Mouse (Mus musculus) forebrain, embryonic 12.5 days (tissue): ENCODE data around the gene Ccnd3. TPM values are rescaled to one million over a fixed set of nuclear protein-coding genes. Genes with fewer than 3 reads are reported as not detected.

ENCODE experiments used
- ATAC-seq: fragments of 200-750 bp; cut with Nextera tagmentation; 2 replicates; pipeline ENCODE4 v1.8.0; 2017; ENCODE audit warnings: moderate TSS enrichment; ENCODE audit not compliant: low FRiP score
- H3K27ac ChIP-seq: fragments of 300-500 bp; sonication (generic); 2 replicates; pipeline ENCODE4 v1.5.1; 2016; ENCODE audit warnings: mild to moderate bottlenecking
- H3K27me3 ChIP-seq: fragments of 300-500 bp; sonication (generic); 2 replicates; pipeline ENCODE4 v1.6.1; 2016; ENCODE audit warnings: mild to moderate bottlenecking
- H3K36me3 ChIP-seq: fragments of 300-500 bp; sonication (generic); replicated peaks from 2 replicates; pipeline ENCODE4 v1.6.1; 2016; ENCODE audit warnings: mild to moderate bottlenecking
- H3K4me1 ChIP-seq: fragments of 300-500 bp; sonication (generic); 2 replicates; pipeline ENCODE4 v1.6.1; 2016
- H3K4me2 ChIP-seq: fragments of 300-500 bp; sonication (generic); 2 replicates; pipeline ENCODE4 v1.6.1; 2016; ENCODE audit warnings: mild to moderate bottlenecking, moderate library complexity
- H3K4me3 ChIP-seq: fragments of 300-500 bp; sonication (generic); replicated peaks from 2 replicates; pipeline ENCODE4 v1.5.1; 2016; ENCODE audit warnings: mild to moderate bottlenecking
- H3K9ac ChIP-seq: fragments of 300-500 bp; sonication (generic); 2 replicates; pipeline ENCODE4 v1.6.1; 2016; ENCODE audit warnings: mild to moderate bottlenecking
- H3K9me3 ChIP-seq: fragments of 300-500 bp; sonication (generic); 2 replicates; pipeline ENCODE4 v1.6.1; 2016
- whole genome bisulfite sequencing: fragments of 180-500 bp; shearing (Covaris S2); methylation state at CpG from one replicate; pipeline ENCODE4 v1.1.7; 2016; 5-methylcytosine and 5-hydroxymethylcytosine counted together
- polyA plus RNA-seq: library from polyadenylated mRNA; unstranded; fragments of >200 nt; fragmentation: Nextera tagmentation; extraction: Ambion mirVana; gene quantifications from 2 replicates; pipeline ENCODE4 v1.2.1, GENCODE M21; 2016

Ccnd3 gene
- 124 and 137 TPM in 2 replicates for polyA plus RNA-seq

GRCm38 (mm10) chr17:47504941-47505346 lies at the start of gene Ccnd3:
Ccnd3 (plus strand) TSS chr17:47505051.
- H3K4me2 ChIP-seq = peak within 1 kb of the TSS; percentile 62
- 1% methylated on average over 22 of the region's 22 CpGs for WGBS
- 0 out of 2 replicates have a peak, but pooled peaks cover 3% of the 10 kb centered on the region for H3K36me3 ChIP-seq
- no peak within 1 kb of the TSS for H3K27ac ChIP-seq
- no peaks in the 10 kb centered on the region for H3K9me3 ChIP-seq
- no peak for ATAC-seq
- H3K4me1 ChIP-seq = peaks cover 28% of the 10 kb centered on the region
- peak within 1 kb of the TSS; percentile 44 for H3K9ac ChIP-seq
- H3K4me3 ChIP-seq = peak within 1 kb of the TSS; percentile 31
- no peaks in the 10 kb centered on the region for H3K27me3 ChIP-seq

GRCm38 (mm10) chr17:47458310-47458709 lies 46.5 kb upstream of the Ccnd3 start:
- ATAC-seq = no peak
- Histone ChIP-seq H3K4me1 (no peaks in the 10 kb centered on the region), H3K27me3 (peaks cover 10% of the 10 kb centered on the region), H3K36me3 (no peaks in the 10 kb centered on the region), H3K4me3 (no peak overlapping the region), H3K4me2 (no peak overlapping the region), H3K27ac (no peak overlapping the region), H3K9me3 (no peaks in the 10 kb centered on the region), H3K9ac (no peak overlapping the region)
- WGBS = 87% methylated on average over 13 of the region's 13 CpGs

- H3K27me3 ChIP-seq = peaks cover 14% of the 10 kb centered on the region
- H3K4me3 ChIP-seq = no peak overlapping the region
- no peaks in the 10 kb centered on the region for H3K36me3 ChIP-seq
- no peaks in the 10 kb centered on the region for H3K4me1 ChIP-seq
- 93% methylated on average over 2 of the region's 2 CpGs for WGBS
- H3K27ac ChIP-seq = no peak overlapping the region
- H3K9ac ChIP-seq = no peak overlapping the region
- no peaks in the 10 kb centered on the region for H3K9me3 ChIP-seq
- no peak overlapping the region for H3K4me2 ChIP-seq
- ATAC-seq = no peak
Measured at GRCm38 (mm10) chr17:47458936-47459335, 45.9 kb upstream of the Ccnd3 start.

GRCm38 (mm10) chr17:47459341-47459919 lies 45.4 kb upstream of the Ccnd3 start:
- Histone ChIP-seq H3K4me3 (no peak overlapping the region), H3K27ac (no peak overlapping the region), H3K36me3 (no peaks in the 10 kb centered on the region), H3K4me1 (no peaks in the 10 kb centered on the region), H3K27me3 (peaks cover 18% of the 10 kb centered on the region), H3K9ac (no peak overlapping the region), H3K9me3 (no peaks in the 10 kb centered on the region), H3K4me2 (no peak overlapping the region)
- WGBS = 87% methylated on average over 3 of the region's 3 CpGs
- no peak for ATAC-seq

GRCm38 (mm10) chr17:47461688-47462087 lies 43.2 kb upstream of the Ccnd3 start:
- no peak overlapping the region for H3K9ac ChIP-seq
- H3K9me3 ChIP-seq = no peaks in the 10 kb centered on the region
- 76% methylated on average over 3 of the region's 3 CpGs for WGBS
- H3K27me3 ChIP-seq = peaks cover 39% of the 10 kb centered on the region
- no peaks in the 10 kb centered on the region for H3K36me3 ChIP-seq
- ATAC-seq = no peak
- peaks cover 6% of the 10 kb centered on the region; the same call in 1 of the 2 replicates for H3K4me1 ChIP-seq
- H3K4me3 ChIP-seq = no peak overlapping the region
- H3K4me2 ChIP-seq = no peak overlapping the region
- no peak overlapping the region for H3K27ac ChIP-seq

- peaks cover 6% of the 10 kb centered on the region; the same call in 1 of the 2 replicates for H3K4me1 ChIP-seq
- H3K27me3 ChIP-seq = peaks cover 44% of the 10 kb centered on the region
- 85% methylated on average over 7 of the region's 7 CpGs for WGBS
- H3K27ac ChIP-seq = no peak overlapping the region
- ATAC-seq = no peak
- H3K9ac ChIP-seq = no peak overlapping the region
- no peak overlapping the region for H3K4me3 ChIP-seq
- no peaks in the 10 kb centered on the region for H3K9me3 ChIP-seq
- no peaks in the 10 kb centered on the region for H3K36me3 ChIP-seq
- no peak overlapping the region for H3K4me2 ChIP-seq
Measured at GRCm38 (mm10) chr17:47462209-47462608, 42.6 kb upstream of the Ccnd3 start.

GRCm38 (mm10) chr17:47462728-47463388 lies 42.0 kb upstream of the Ccnd3 start:
- no peak overlapping the region for H3K4me3 ChIP-seq
- no peaks in the 10 kb centered on the region for H3K9me3 ChIP-seq
- ATAC-seq = no peak
- 59% methylated on average over 9 of the region's 9 CpGs for WGBS
- no peak overlapping the region for H3K4me2 ChIP-seq
- peaks cover 51% of the 10 kb centered on the region for H3K27me3 ChIP-seq
- no peaks in the 10 kb centered on the region for H3K36me3 ChIP-seq
- peaks cover 7% of the 10 kb centered on the region; the same call in 1 of the 2 replicates for H3K4me1 ChIP-seq
- H3K27ac ChIP-seq = no peak overlapping the region
- no peak overlapping the region for H3K9ac ChIP-seq

- 48% methylated on average over 12 of the region's 12 CpGs for WGBS
- H3K4me1 ChIP-seq = peaks cover 16% of the 10 kb centered on the region
- no peak for ATAC-seq
- peaks cover 66% of the 10 kb centered on the region for H3K27me3 ChIP-seq
- no peak overlapping the region for H3K4me2 ChIP-seq
- no peaks in the 10 kb centered on the region for H3K9me3 ChIP-seq
- no peak overlapping the region for H3K27ac ChIP-seq
- H3K36me3 ChIP-seq = no peaks in the 10 kb centered on the region
- no peak overlapping the region for H3K9ac ChIP-seq
- no peak overlapping the region for H3K4me3 ChIP-seq
Measured at GRCm38 (mm10) chr17:47464248-47464965, 40.4 kb upstream of the Ccnd3 start.

GRCm38 (mm10) chr17:47465016-47465415 lies 39.8 kb upstream of the Ccnd3 start:
- Histone ChIP-seq H3K4me1 (peaks cover 16% of the 10 kb centered on the region), H3K9me3 (no peaks in the 10 kb centered on the region), H3K36me3 (no peaks in the 10 kb centered on the region), H3K9ac (no peak overlapping the region), H3K27ac (no peak overlapping the region), H3K27me3 (peaks cover 71% of the 10 kb centered on the region), H3K4me3 (no peak overlapping the region), H3K4me2 (no peak overlapping the region)
- 80% methylated on average over 11 of the region's 11 CpGs for WGBS
- ATAC-seq = no peak

GRCm38 (mm10) chr17:47466284-47466683 lies 38.6 kb upstream of the Ccnd3 start:
- Histone ChIP-seq H3K36me3 (no peaks in the 10 kb centered on the region), H3K27me3 (peaks cover 68% of the 10 kb centered on the region), H3K27ac (no peak overlapping the region), H3K4me3 (no peak overlapping the region), H3K4me1 (peaks cover 21% of the 10 kb centered on the region), H3K4me2 (no peak overlapping the region), H3K9me3 (no peaks in the 10 kb centered on the region), H3K9ac (no peak overlapping the region)
- 44% methylated on average over 9 of the region's 9 CpGs for WGBS
- ATAC-seq = no peak

GRCm38 (mm10) chr17:47467659-47468058 lies 37.2 kb upstream of the Ccnd3 start:
- Histone ChIP-seq H3K4me2 (no peak overlapping the region), H3K4me1 (peaks cover 21% of the 10 kb centered on the region)

GRCm38 (mm10) chr17:47468063-47468462 lies 36.8 kb upstream of the Ccnd3 start:
- H3K4me2 ChIP-seq = peak overlapping the region; percentile 40
- H3K36me3 ChIP-seq = no peaks in the 10 kb centered on the region
- H3K27ac ChIP-seq = no peak overlapping the region
- 21% methylated on average over 13 of the region's 14 CpGs for WGBS
- H3K4me1 ChIP-seq = peaks cover 21% of the 10 kb centered on the region
- peaks cover 68% of the 10 kb centered on the region for H3K27me3 ChIP-seq
- no peak overlapping the region for H3K9ac ChIP-seq
- no peaks in the 10 kb centered on the region for H3K9me3 ChIP-seq
- H3K4me3 ChIP-seq = peak overlapping the region; percentile 21
- no peak for ATAC-seq

More at GRCm38 (mm10) chr17:47467659-47468058, 37.2 kb upstream of the Ccnd3 start:
- Histone ChIP-seq H3K27me3 (peaks cover 68% of the 10 kb centered on the region), H3K9me3 (no peaks in the 10 kb centered on the region), H3K9ac (no peak overlapping the region), H3K27ac (no peak overlapping the region), H3K4me3 (no peak overlapping the region), H3K36me3 (no peaks in the 10 kb centered on the region)
- no peak for ATAC-seq
- WGBS = 53% methylated on average over 11 of the region's 11 CpGs
